Mouse (Mus musculus): ENCODE results near the gene Sept9.

DNA sequence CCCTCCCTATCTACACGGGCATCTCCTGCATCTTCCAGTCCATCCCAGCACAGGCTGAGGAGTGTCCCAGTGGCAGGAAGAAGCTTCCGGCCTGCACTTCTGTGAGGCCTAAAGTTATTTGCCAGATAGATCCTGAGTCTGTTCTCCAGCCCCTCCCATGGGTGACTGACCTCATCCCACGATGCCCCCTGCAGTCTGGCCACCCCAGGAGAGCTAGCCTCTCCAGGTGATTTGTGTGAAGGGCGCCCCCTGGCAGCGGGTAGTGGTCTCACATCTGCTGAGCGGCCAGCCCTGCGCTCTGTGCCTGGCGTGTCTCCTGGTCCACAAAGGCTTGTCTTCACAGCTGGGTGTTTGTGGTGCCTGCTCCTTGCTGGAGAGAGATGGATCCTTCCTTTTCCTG, 113.5 kb downstream of the Sept9 start:
- TF ChIP-seq CTCF (IDR thresholded peaks at IDR 0.05): peak; percentile 84
- no peak for TF ChIP-seq EP300 (IDR thresholded peaks at IDR 0.05)
